Mouse (Mus musculus) hindbrain, embryonic 12.5 days (tissue): ENCODE measurements around the gene Kcnd1. TPM values are rescaled to one million over a fixed set of nuclear protein-coding genes. Genes with fewer than 3 reads are reported as not detected.
"Not testable (repeated sequence)": the region's sequence is repeated elsewhere in the genome, so short reads cannot be mapped to it uniquely, and the experiment has no call there.

Experiments
- ATAC-seq: fragments of 200-750 bp; cut with Nextera tagmentation; 2 replicates; pipeline ENCODE4 v1.8.0; 2017; ENCODE audit warnings: moderate TSS enrichment; ENCODE audit not compliant: low FRiP score
- H3K27ac ChIP-seq: fragments of 300-500 bp; sonication (generic); 2 replicates; pipeline ENCODE4 v1.5.1; 2016; ENCODE audit warnings: mild to moderate bottlenecking
- H3K27me3 ChIP-seq: fragments of 300-500 bp; sonication (generic); 2 replicates; pipeline ENCODE4 v1.6.1; 2016; ENCODE audit warnings: mild to moderate bottlenecking
- H3K36me3 ChIP-seq: fragments of 300-500 bp; sonication (generic); 2 replicates; pipeline ENCODE4 v1.6.1; 2016; ENCODE audit warnings: mild to moderate bottlenecking
- H3K4me1 ChIP-seq: fragments of 300-500 bp; sonication (generic); 2 replicates; pipeline ENCODE4 v1.6.1; 2016
- H3K4me2 ChIP-seq: fragments of 300-500 bp; sonication (generic); replicated peaks from 2 replicates; pipeline ENCODE4 v1.6.1; 2016; ENCODE audit warnings: mild to moderate bottlenecking
- H3K4me3 ChIP-seq: fragments of 300-500 bp; sonication (generic); 2 replicates; pipeline ENCODE4 v1.5.1; 2016; ENCODE audit warnings: mild to moderate bottlenecking
- H3K9ac ChIP-seq: fragments of 300-500 bp; sonication (generic); 2 replicates; pipeline ENCODE4 v1.6.1; 2016; ENCODE audit warnings: mild to moderate bottlenecking, moderate library complexity
- H3K9me3 ChIP-seq: fragments of 300-500 bp; sonication (generic); replicated peaks from 2 replicates; pipeline ENCODE4 v1.6.1; 2016; ENCODE audit warnings: mild to moderate bottlenecking
- WGBS: fragments of 180-500 bp; shearing (Covaris S2); methylation state at CpG from one replicate; pipeline ENCODE4 v1.1.7; 2016; 5-methylcytosine and 5-hydroxymethylcytosine counted together
- polyA plus RNA-seq: library from polyadenylated mRNA; unstranded; fragments of >200 nt; fragmentation: Nextera tagmentation; extraction: Ambion mirVana; gene quantifications from 2 replicates; pipeline ENCODE4 v1.2.1, GENCODE M21; 2016

Gene Kcnd1
- polyA plus RNA-seq, 1 experiment from 2014 or later: 2.0 TPM

- Histone ChIP-seq H3K9ac (no peak overlapping the region), H3K9me3 (no peaks in the 10 kb centered on the region), H3K4me3 (no peak overlapping the region), H3K27me3 (no peaks in the 10 kb centered on the region), H3K27ac (no peak overlapping the region), H3K4me2 (no peak overlapping the region), H3K36me3 (peaks cover 23% of the 10 kb centered on the region), H3K4me1 (no peaks in the 10 kb centered on the region)
- 77% methylated on average over 3 of the region's 3 CpGs for whole genome bisulfite sequencing
- no peak for ATAC-seq
Observed at GRCm38 (mm10) chrX:7797327-7797726, 24.8 kb upstream of the Kcnd1 start.

GRCm38 (mm10) chrX:7802157-7802556, 19.9 kb upstream of the Kcnd1 start:
- H3K9me3 ChIP-seq, H3K4me3 ChIP-seq, H3K4me1 ChIP-seq, H3K4me2 ChIP-seq, H3K27me3 ChIP-seq, ATAC-seq, H3K9ac ChIP-seq, H3K27ac ChIP-seq: not testable (repeated sequence)
- peaks cover 41% of the 10 kb centered on the region for H3K36me3 ChIP-seq
- WGBS: 82% methylated on average over 2 of the region's 2 CpGs

GRCm38 (mm10) chrX:7815016-7815415, 7.1 kb upstream of the Kcnd1 start:
- not testable (repeated sequence) for H3K27me3 ChIP-seq, H3K4me1 ChIP-seq, H3K4me2 ChIP-seq, H3K9me3 ChIP-seq, H3K9ac ChIP-seq, ATAC-seq, H3K27ac ChIP-seq, H3K4me3 ChIP-seq
- peaks cover 45% of the 10 kb centered on the region for H3K36me3 ChIP-seq
- WGBS: 55% methylated on average over 8 of the region's 8 CpGs

GRCm38 (mm10) chrX:7837146-7837545, 15.1 kb downstream of the Kcnd1 start:
- no peak for ATAC-seq
- no peak overlapping the region for H3K4me3 ChIP-seq
- H3K27me3 ChIP-seq: no peaks in the 10 kb centered on the region
- no peaks in the 10 kb centered on the region for H3K4me1 ChIP-seq
- H3K9ac ChIP-seq: no peak overlapping the region
- no peak overlapping the region for H3K27ac ChIP-seq
- H3K36me3 ChIP-seq: no peaks in the 10 kb centered on the region
- H3K9me3 ChIP-seq: no peaks in the 10 kb centered on the region
- no peak overlapping the region for H3K4me2 ChIP-seq
- WGBS: 75% methylated on average over 1 of the region's 1 CpGs

GRCm38 (mm10) chrX:7840842-7841162, 18.7 kb downstream of the Kcnd1 start:
- Histone ChIP-seq H3K9me3 (no peaks in the 10 kb centered on the region), H3K4me2 (peak overlapping the region; percentile 47), H3K36me3 (no peaks in the 10 kb centered on the region), H3K9ac (no peak overlapping the region), H3K4me1 (peaks cover 11% of the 10 kb centered on the region), H3K4me3 (peak overlapping the region; percentile 80), H3K27me3 (no peaks in the 10 kb centered on the region), H3K27ac (0 out of 2 replicates have a peak overlapping the region, but pooled peaks have one; percentile 55)
- ATAC-seq: no peak
- 20% methylated on average over 7 of the region's 7 CpGs for WGBS

- H3K9ac ChIP-seq: peak within 1 kb of the TSS; percentile 88
- H3K36me3 ChIP-seq: no peaks in the 10 kb centered on the region
- ATAC-seq: peak; percentile 99
- H3K27ac ChIP-seq: peak within 1 kb of the TSS; percentile 86
- H3K9me3 ChIP-seq: no peaks in the 10 kb centered on the region
- H3K4me3 ChIP-seq: peak within 1 kb of the TSS; percentile 80
- H3K4me1 ChIP-seq: peaks cover 11% of the 10 kb centered on the region
- no peaks in the 10 kb centered on the region for H3K27me3 ChIP-seq
- 20% methylated on average over 74 of the region's 74 CpGs for WGBS
- H3K4me2 ChIP-seq: peak within 1 kb of the TSS; percentile 71
Observed at GRCm38 (mm10) chrX:7841163-7842162, 19.4 kb downstream of the Kcnd1 start, which contains the start of gene Otud5. Gene Otud5, plus strand, starts transcription at chrX:7841364.

GRCm38 (mm10) chrX:7842318-7842717, 20.2 kb downstream of the Kcnd1 start:
- Histone ChIP-seq H3K4me3 (peak overlapping the region; percentile 80), H3K27me3 (no peaks in the 10 kb centered on the region), H3K27ac (peak overlapping the region; percentile 86), H3K4me2 (peak overlapping the region; percentile 71), H3K9me3 (no peaks in the 10 kb centered on the region), H3K36me3 (no peaks in the 10 kb centered on the region), H3K4me1 (peaks cover 11% of the 10 kb centered on the region), H3K9ac (peak overlapping the region; percentile 88)
- WGBS: 17% methylated on average over 34 of the region's 42 CpGs
- no peak for ATAC-seq

GRCm38 (mm10) chrX:7847845-7848244, 25.8 kb downstream of the Kcnd1 start:
- Histone ChIP-seq H3K36me3 (no peaks in the 10 kb centered on the region), H3K4me3 (no peak overlapping the region), H3K9me3 (no peaks in the 10 kb centered on the region), H3K27me3 (no peaks in the 10 kb centered on the region), H3K4me1 (peaks cover 10% of the 10 kb centered on the region), H3K27ac (no peak overlapping the region), H3K9ac (no peak overlapping the region), H3K4me2 (no peak overlapping the region)
- no peak for ATAC-seq
- 89% methylated on average over 2 of the region's 2 CpGs for WGBS

GRCm38 (mm10) chrX:7854578-7854977, 32.5 kb downstream of the Kcnd1 start:
- Histone ChIP-seq H3K4me3 (no peak overlapping the region), H3K9ac (no peak overlapping the region), H3K4me1 (no peaks in the 10 kb centered on the region), H3K27me3 (no peaks in the 10 kb centered on the region), H3K9me3 (no peaks in the 10 kb centered on the region), H3K27ac (no peak overlapping the region), H3K4me2 (no peak overlapping the region), H3K36me3 (no peaks in the 10 kb centered on the region)
- ATAC-seq: no peak
- WGBS: 46% methylated on average over 2 of the region's 2 CpGs

- Histone ChIP-seq H3K4me2 (no peak overlapping the region), H3K4me1 (no peaks in the 10 kb centered on the region), H3K9me3 (no peaks in the 10 kb centered on the region), H3K27ac (no peak overlapping the region), H3K27me3 (no peaks in the 10 kb centered on the region), H3K36me3 (no peaks in the 10 kb centered on the region), H3K9ac (no peak overlapping the region), H3K4me3 (no peak overlapping the region)
- 96% methylated on average over 3 of the region's 3 CpGs for WGBS
- no peak for ATAC-seq
Observed at GRCm38 (mm10) chrX:7859191-7859753, 37.2 kb downstream of the Kcnd1 start.

GRCm38 (mm10) chrX:7863181-7863580, 41.1 kb downstream of the Kcnd1 start:
- Histone ChIP-seq H3K9me3 (no peaks in the 10 kb centered on the region), H3K4me1 (no peaks in the 10 kb centered on the region), H3K36me3 (peaks cover 10% of the 10 kb centered on the region; the same call in 1 of the 2 replicates), H3K4me3 (no peak overlapping the region), H3K27me3 (no peaks in the 10 kb centered on the region), H3K9ac (no peak overlapping the region), H3K4me2 (no peak overlapping the region), H3K27ac (no peak overlapping the region)
- WGBS: 78% methylated on average over 1 of the region's 1 CpGs
- ATAC-seq: no peak

GRCm38 (mm10) chrX:7864551-7864950, 42.5 kb downstream of the Kcnd1 start:
- Histone ChIP-seq H3K4me3 (no peak overlapping the region), H3K4me2 (no peak overlapping the region), H3K27ac (no peak overlapping the region), H3K27me3 (no peaks in the 10 kb centered on the region), H3K9me3 (no peaks in the 10 kb centered on the region), H3K36me3 (peaks cover 10% of the 10 kb centered on the region; the same call in 1 of the 2 replicates), H3K9ac (no peak overlapping the region), H3K4me1 (no peaks in the 10 kb centered on the region)
- WGBS: 83% methylated on average over 3 of the region's 3 CpGs
- no peak for ATAC-seq
